Mouse (Mus musculus) CH12F3 (cell line): Measurements from ENCODE around the gene Trim69.
"Not testable (repeated sequence)": the region's sequence is repeated elsewhere in the genome, so short reads cannot be mapped to it uniquely, and the experiment has no call there.

Experiments
- in situ Hi-C: fragments of 300-500 bp; cut with MboI; formaldehyde crosslinking; loops from 2 replicates; pipeline ENCODE4 v1.14.3; 2020; ENCODE audit warnings: low sequenced_read_pairs

The Trim69 gene

DNA sequence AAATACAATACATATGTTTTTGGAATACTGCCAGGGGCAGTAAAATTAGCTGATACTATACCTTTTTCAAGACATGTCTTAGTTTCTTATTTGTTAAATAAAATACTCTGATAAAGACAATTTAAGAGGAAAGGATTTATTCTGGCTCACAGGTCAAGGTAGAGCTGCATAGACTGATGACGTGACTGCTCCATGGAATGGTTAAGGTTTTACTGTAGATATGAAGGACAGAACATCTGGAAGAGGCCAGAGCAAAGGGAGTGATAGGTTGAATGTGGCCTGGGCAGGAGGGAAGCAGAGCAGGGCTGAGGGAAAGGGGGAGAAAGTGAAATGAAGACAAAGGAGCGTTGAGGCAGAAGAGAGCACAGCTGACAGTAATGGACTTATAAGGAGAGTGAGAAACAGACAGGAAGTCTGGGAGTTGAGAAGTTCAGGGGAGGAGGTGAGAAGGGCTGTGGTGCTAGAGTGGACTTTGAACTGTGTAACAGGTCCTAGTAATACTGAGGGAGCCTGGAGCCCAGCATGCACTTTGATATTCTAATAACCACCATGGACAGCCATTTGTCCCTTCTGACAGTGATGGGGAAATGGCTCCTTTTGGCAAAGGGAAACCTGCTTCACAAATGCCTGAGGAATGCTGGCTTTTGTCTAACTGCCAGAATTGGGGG is 46.1 kb downstream of the Trim69 start:
- in situ Hi-C loops, result no loop called here

DNA sequence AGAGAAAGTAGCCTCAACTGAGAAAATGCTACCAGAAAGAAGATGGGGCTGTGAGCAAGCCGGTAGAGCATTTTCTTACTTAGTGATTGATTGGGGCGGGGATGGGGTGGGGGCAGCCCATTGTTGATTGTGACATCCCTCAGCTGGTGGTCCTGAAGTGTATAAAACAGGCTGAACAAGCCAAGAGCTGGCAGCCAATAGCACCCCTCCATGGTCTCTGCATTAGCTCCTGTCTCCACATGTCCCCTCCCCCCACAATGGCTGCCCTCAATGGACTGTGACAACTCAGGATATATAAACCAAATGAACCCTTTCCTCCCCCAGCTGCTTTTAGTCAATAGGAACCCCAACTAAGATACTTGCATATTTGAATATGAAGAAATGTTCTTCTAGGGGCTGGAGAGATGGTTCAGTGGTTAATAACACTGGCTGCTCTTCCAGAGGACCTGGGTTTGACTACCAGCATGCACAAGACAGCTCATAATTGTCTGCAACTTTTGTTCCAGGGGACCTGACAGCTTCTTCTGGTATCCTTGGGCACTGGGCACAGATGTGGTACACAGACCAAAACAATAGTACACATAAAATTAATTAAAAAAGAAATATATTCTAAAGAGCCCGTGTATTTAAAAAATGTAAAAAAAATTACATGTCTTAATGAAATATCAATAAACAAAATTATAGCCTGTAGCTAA is 50.2 kb downstream of the Trim69 start:
- in situ Hi-C loops, result no loop called here

DNA sequence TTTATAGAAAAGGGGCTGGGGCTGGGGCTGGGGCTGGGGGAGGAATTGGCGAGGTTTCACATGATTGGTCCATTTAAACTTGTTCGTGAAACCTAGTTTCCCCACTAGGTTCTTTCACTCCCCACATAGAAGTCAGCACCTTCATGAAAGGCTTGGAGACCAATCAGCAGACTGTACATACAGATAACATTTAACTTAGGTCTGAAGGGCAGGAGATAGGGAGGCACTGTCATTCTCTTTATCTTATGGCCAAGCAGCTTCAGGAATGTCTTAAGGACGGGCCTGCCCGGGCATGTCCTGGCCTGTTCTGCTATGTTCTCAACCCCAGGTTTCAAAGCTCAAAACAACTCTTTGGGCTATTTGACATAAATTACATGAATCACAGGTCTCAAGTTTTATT is 56.6 kb downstream of the Trim69 start:
- in situ Hi-C loops, result not testable (repeated sequence)

GRCm38 (mm10) chr2:122218234-122218633 is 57.7 kb downstream of the Trim69 start:
- in situ Hi-C loops, result no loop called here

DNA sequence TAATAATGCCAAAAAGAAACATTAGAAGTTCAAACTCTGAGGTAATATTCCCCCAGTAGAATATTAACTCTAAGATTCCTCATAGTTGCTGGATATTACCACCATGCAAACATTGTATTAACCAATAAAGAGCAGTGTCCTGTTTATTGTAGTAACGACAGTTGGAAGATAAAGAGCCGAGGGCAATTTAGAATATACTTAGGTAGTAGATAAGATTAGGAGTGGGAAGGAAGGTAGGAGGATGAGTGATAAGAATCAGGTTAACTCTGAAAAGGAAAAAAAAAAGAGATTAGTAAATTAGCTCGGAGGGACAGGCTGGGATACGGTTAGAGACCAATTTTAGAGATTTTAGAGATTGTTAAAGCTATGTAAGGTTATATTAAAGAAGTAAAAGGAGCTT is 60.9 kb downstream of the Trim69 start:
- in situ Hi-C loops, result no loop called here

GRCm38 (mm10) chr2:122221798-122222197 is 61.3 kb downstream of the Trim69 start:
- in situ Hi-C loops, result no loop called here

DNA sequence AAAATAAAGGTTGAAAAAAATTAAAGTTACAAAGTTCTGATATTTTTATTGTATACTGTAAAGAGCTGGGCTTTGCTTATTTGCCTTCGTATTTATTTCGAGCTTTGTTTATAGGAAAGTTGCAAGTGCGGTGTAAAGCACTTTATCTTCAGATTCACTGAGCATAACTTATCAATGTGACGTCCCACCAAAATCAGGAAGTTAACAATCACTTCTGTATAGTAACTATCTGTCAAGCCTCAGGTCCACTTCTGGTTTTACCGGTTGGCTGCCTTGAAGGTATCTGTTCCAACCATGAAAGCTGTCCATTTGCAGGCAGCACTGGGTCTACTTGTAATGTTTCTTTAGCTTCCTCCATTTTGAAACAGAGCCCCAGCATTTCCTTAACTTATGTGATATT is 61.8 kb downstream of the Trim69 start:
- in situ Hi-C loops, result no loop called here

DNA sequence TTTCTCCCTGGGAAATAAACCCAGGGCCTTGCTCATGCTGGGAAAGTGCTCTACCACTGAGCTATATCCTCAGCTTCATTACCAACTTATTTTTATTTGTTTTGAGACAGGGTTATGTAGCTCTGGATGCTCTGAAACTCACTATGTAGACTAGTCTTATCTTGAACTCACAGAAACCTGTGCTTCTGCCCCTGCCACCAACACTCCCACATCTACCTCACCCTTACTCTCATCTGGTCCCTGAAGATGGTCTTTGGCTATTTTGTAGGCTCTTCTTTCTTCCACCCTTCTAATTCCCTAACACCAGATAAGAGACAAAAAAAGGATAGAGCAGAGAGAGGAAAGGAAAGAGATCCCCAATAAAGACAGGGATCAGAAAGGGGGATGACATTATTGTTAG is 63.2 kb downstream of the Trim69 start:
- in situ Hi-C loops, result no loop called here
